Mouse (Mus musculus) E14TG2a.4 (cell line): ENCODE results near the gene Lexm.

ENCODE experiments used
- H3K27me3 ChIP-seq: 2 replicates; pipeline ENCODE4 v1.6.1; 2014; ENCODE audit warnings: low read length, control low read depth; ENCODE audit not compliant: insufficient read depth
- H3K36me3 ChIP-seq: 2 replicates; pipeline ENCODE4 v1.6.1; 2014; ENCODE audit warnings: low read length, control low read depth; ENCODE audit not compliant: insufficient read depth
- H3K4me1 ChIP-seq: replicated peaks from 2 replicates; pipeline ENCODE4 v1.6.1; 2014; ENCODE audit warnings: low read depth, low read length, control low read depth
- H3K4me3 ChIP-seq: replicated peaks from 2 replicates; pipeline ENCODE4 v1.5.1; 2014; ENCODE audit warnings: mild to moderate bottlenecking, low read length
- H3K9me3 ChIP-seq: 2 replicates; pipeline ENCODE4 v1.6.1; 2014; ENCODE audit warnings: low read length, control low read depth
- CTCF ChIP-seq: conservative IDR thresholded peaks from 2 replicates; pipeline ENCODE4 v1.5.1; 2014; ENCODE audit warnings: low read length
- NANOG ChIP-seq: IDR thresholded peaks from 2 replicates; pipeline ENCODE4 v1.6.1; 2014; ENCODE audit warnings: borderline replicate concordance, low read length, mixed read lengths
- POU5F1 ChIP-seq: IDR thresholded peaks from 2 replicates; pipeline ENCODE4 v1.6.1; 2014; ENCODE audit warnings: low read length, borderline replicate concordance

Lexm gene

DNA sequence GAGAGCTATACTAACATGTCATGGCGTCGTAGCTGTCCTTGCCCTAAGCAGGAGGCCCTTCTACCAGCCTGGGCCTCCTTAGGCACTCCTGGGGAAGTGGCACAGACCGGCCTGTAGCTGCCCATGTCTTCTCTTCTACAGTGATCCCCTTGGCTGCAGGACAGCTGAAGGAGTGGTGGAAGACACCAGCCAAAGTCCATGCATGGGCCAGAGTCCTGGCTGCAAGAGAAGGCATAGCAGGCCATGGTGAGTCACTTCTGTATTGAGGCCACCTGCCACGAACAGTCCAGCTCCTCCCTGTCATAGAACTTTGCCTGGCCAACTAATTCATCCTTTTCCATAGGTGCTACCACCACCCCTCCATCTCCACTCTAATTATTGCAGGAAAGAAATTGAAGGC is 1.9 kb upstream of the Lexm start:
- Histone ChIP-seq H3K4me3 (no peak overlapping the region), H3K4me1 (peaks cover 66% of the 10 kb centered on the region), H3K36me3 (no peaks in the 10 kb centered on the region), H3K9me3 (no peaks in the 10 kb centered on the region), H3K27me3 (peaks cover 25% of the 10 kb centered on the region)
- TF ChIP-seq POU5F1 (no peak), NANOG (no peak), CTCF (no peak)

DNA sequence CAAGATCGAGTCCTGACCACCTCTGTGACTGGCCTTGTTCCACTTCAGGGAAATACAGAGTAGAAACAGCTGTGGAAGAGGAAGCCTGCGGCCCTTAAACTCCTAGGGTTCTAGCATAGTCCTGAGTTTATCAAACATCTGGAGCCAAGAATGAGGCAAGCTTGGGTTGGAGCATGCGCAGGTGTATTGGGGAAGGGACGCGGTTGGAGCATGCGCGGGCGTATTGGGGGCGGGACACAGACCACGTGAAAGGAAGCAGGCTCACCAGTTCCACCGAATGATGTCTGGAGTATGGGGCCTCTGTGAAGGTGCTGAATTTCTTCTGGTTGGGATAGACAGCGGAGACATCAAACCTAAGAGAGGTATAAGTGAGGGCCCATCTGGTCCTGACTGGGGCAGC is 1.4 kb downstream of the Lexm start:
- Histone ChIP-seq H3K27me3 (no peaks in the 10 kb centered on the region), H3K4me3 (peak overlapping the region; percentile 61), H3K9me3 (no peaks in the 10 kb centered on the region), H3K36me3 (no peaks in the 10 kb centered on the region), H3K4me1 (peaks cover 60% of the 10 kb centered on the region)
- TF ChIP-seq NANOG = no peak
- no peak for TF ChIP-seq CTCF
- TF ChIP-seq POU5F1 = no peak

- Histone ChIP-seq H3K36me3 (no peaks in the 10 kb centered on the region), H3K27me3 (no peaks in the 10 kb centered on the region), H3K9me3 (no peaks in the 10 kb centered on the region), H3K4me1 (peaks cover 56% of the 10 kb centered on the region), H3K4me3 (peak overlapping the region; percentile 61; the same call in 1 of the 2 replicates)
- TF ChIP-seq CTCF (no peak), NANOG (no peak), POU5F1 (no peak)
Measured at GRCm38 (mm10) chr4:106614881-106615280, 2.2 kb downstream of the Lexm start.

- H3K9me3 ChIP-seq = no peaks in the 10 kb centered on the region
- peak overlapping the region; percentile 61; the same call in 1 of the 2 replicates for H3K4me3 ChIP-seq
- no peaks in the 10 kb centered on the region for H3K27me3 ChIP-seq
- TF ChIP-seq NANOG = no peak
- TF ChIP-seq POU5F1 = no peak
- TF ChIP-seq CTCF = peak; percentile 92
- H3K4me1 ChIP-seq = peaks cover 56% of the 10 kb centered on the region
- no peaks in the 10 kb centered on the region for H3K36me3 ChIP-seq
Measured at GRCm38 (mm10) chr4:106614180-106614797, 2.8 kb downstream of the Lexm start.

DNA sequence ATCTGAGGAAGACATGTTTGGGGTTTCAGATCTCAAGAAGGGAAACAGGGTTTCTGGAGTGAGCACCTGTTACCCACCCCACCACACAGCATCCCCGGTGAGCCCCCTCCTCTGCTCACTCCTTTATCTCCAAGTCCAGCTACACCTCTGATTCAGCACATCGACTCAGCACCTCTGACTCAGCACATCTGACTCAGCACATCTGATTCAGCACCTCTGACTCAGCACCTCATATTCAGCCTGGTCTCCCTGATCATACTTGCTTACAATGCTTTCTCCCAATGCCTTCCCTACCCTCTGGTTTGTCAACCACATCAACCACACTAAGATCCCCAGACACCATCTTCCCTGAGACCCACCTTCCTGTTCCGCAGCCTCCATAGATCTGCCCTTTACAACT is 3.5 kb downstream of the Lexm start:
- no peaks in the 10 kb centered on the region for H3K27me3 ChIP-seq
- no peaks in the 10 kb centered on the region for H3K9me3 ChIP-seq
- peaks cover 56% of the 10 kb centered on the region for H3K4me1 ChIP-seq
- H3K36me3 ChIP-seq = no peaks in the 10 kb centered on the region
- TF ChIP-seq CTCF (no peak), NANOG (no peak), POU5F1 (no peak)
- H3K4me3 ChIP-seq = peak overlapping the region; percentile 5

DNA sequence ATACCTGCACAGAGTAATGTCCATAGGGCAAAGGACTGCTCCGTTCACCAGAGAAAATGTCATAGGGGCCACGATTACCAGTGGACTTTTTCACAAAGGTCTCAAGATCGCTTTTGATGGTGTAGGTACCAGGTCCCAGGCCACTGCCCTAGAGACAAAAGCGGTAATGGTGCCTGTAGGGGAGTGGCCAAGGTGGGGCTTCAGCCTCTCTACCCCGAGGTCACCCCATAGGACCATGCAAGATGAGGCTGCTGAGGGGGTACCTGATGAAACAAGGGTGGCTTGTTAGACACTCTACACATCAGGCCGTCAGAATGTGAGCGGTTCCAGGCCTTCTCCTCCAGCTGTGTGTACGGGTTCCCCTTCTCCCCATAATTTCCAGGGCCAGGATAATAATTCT is 3.9 kb downstream of the Lexm start:
- H3K4me3 ChIP-seq = peak overlapping the region; percentile 5
- H3K27me3 ChIP-seq = no peaks in the 10 kb centered on the region
- no peaks in the 10 kb centered on the region for H3K9me3 ChIP-seq
- H3K4me1 ChIP-seq = peaks cover 56% of the 10 kb centered on the region
- no peak for TF ChIP-seq CTCF
- no peak for TF ChIP-seq NANOG
- no peaks in the 10 kb centered on the region for H3K36me3 ChIP-seq

DNA sequence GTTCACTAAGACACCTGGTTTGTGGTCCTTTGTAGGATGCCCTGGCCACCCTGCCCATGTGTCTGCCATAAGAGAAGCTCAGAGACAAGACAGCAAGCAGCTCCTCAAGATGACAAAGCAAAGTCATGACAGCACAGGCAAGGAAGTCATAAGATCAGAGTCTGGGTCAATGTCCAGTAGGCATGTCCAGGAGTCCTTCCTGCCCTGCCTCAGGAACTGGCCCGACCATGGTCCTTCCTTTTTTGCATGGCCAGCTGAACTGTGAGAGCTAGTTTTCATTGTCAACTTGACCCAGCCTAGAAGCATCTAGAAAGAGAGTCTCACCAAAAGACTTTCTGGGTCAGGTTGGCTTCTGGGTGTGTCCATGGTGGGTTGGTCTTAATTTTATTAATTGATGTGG is 9.1 kb downstream of the Lexm start:
- Histone ChIP-seq H3K4me3 (no peak overlapping the region), H3K27me3 (no peaks in the 10 kb centered on the region), H3K36me3 (no peaks in the 10 kb centered on the region), H3K4me1 (peaks cover 6% of the 10 kb centered on the region), H3K9me3 (no peaks in the 10 kb centered on the region)
- TF ChIP-seq CTCF = no peak
- no peak for TF ChIP-seq NANOG
- TF ChIP-seq POU5F1 = no peak

GRCm38 (mm10) chr4:106606639-106607554 is 10.1 kb downstream of the Lexm start:
- Histone ChIP-seq H3K36me3 (no peaks in the 10 kb centered on the region), H3K27me3 (no peaks in the 10 kb centered on the region), H3K9me3 (no peaks in the 10 kb centered on the region), H3K4me3 (peak overlapping the region; percentile 37; the same call in 1 of the 2 replicates), H3K4me1 (no peaks in the 10 kb centered on the region; the same call in 1 of the 2 replicates)
- no peak for TF ChIP-seq CTCF
- TF ChIP-seq NANOG = no peak
- TF ChIP-seq POU5F1 = no peak
